Mouse (Mus musculus) embryonic facial prominence, embryonic 10.5 days (tissue): ENCODE measurements at regions not wholly inside any gene's neighbourhood (a gene's known extent, or its start where the extent isn't known, plus 50 kb on each side); places are given as distances from the start of the nearest gene placed in this dataset.
"Not testable (repeated sequence)": the region's sequence is repeated elsewhere in the genome, so short reads cannot be mapped to it uniquely, and the experiment has no call there.

Source experiments
- DNase-seq: peaks from one replicate; pipeline ENCODE4 v3.0.0-alpha.2; 2017; ENCODE audit warnings: low spot score
- H3K27ac ChIP-seq: fragments of 300-500 bp; sonication (generic); replicated peaks from 2 replicates; pipeline ENCODE4 v1.5.1; 2016; ENCODE audit warnings: mild to moderate bottlenecking
- H3K27me3 ChIP-seq: fragments of 300-500 bp; sonication (generic); replicated peaks from 2 replicates; pipeline ENCODE4 v1.6.1; 2016; ENCODE audit warnings: low read depth, mild to moderate bottlenecking; ENCODE audit not compliant: poor library complexity, severe bottlenecking
- H3K36me3 ChIP-seq: fragments of 300-500 bp; sonication (generic); replicated peaks from 2 replicates; pipeline ENCODE4 v1.6.1; 2016; ENCODE audit warnings: mild to moderate bottlenecking, moderate library complexity
- H3K4me1 ChIP-seq: fragments of 300-500 bp; sonication (generic); 2 replicates; pipeline ENCODE4 v1.6.1; 2016
- H3K4me3 ChIP-seq: fragments of 300-500 bp; sonication (generic); 2 replicates; pipeline ENCODE4 v1.5.1; 2016; ENCODE audit warnings: mild to moderate bottlenecking, moderate library complexity
- H3K9me3 ChIP-seq: fragments of 300-500 bp; sonication (generic); 2 replicates; pipeline ENCODE4 v1.6.1; 2016; ENCODE audit warnings: mild to moderate bottlenecking
- WGBS: fragments of 180-500 bp; shearing (Covaris S2); methylation state at CpG from one replicate; pipeline ENCODE4 v1.1.7; 2016; 5-methylcytosine and 5-hydroxymethylcytosine counted together

- DNase-seq, H3K4me1 ChIP-seq, H3K36me3 ChIP-seq, H3K4me3 ChIP-seq, H3K27ac ChIP-seq, H3K27me3 ChIP-seq: not testable (repeated sequence)
- 90% methylated on average over 8 of the region's 8 CpGs for WGBS
- H3K9me3 ChIP-seq, result peaks cover 51% of the 10 kb centered on the region
These were observed 60.3 kb downstream of the Zfp954 start for GRCm38 (mm10) chr7:7061001-7061400.
